Mouse (Mus musculus) thymus, adult 2 months (tissue): ENCODE results near the gene Slc2a12.

ENCODE experiments used
- CTCF ChIP-seq: fragments of 200-500 bp; IDR thresholded peaks from 2 replicates; pipeline ENCODE4 v1.5.1; 2012; ENCODE audit warnings: mild to moderate bottlenecking, control low read depth, low read length, moderate library complexity, borderline replicate concordance; ENCODE audit not compliant: control insufficient read depth, poor library complexity, insufficient read depth; ENCODE audit errors: extremely low read depth
- POLR2A ChIP-seq: fragments of 200-500 bp; IDR thresholded peaks from 2 replicates; pipeline ENCODE4 v1.6.1; 2012; ENCODE audit warnings: mild to moderate bottlenecking, low read length, control low read depth, moderate library complexity; ENCODE audit not compliant: control insufficient read depth, poor library complexity, insufficient read depth; ENCODE audit errors: extremely low read depth

DNA sequence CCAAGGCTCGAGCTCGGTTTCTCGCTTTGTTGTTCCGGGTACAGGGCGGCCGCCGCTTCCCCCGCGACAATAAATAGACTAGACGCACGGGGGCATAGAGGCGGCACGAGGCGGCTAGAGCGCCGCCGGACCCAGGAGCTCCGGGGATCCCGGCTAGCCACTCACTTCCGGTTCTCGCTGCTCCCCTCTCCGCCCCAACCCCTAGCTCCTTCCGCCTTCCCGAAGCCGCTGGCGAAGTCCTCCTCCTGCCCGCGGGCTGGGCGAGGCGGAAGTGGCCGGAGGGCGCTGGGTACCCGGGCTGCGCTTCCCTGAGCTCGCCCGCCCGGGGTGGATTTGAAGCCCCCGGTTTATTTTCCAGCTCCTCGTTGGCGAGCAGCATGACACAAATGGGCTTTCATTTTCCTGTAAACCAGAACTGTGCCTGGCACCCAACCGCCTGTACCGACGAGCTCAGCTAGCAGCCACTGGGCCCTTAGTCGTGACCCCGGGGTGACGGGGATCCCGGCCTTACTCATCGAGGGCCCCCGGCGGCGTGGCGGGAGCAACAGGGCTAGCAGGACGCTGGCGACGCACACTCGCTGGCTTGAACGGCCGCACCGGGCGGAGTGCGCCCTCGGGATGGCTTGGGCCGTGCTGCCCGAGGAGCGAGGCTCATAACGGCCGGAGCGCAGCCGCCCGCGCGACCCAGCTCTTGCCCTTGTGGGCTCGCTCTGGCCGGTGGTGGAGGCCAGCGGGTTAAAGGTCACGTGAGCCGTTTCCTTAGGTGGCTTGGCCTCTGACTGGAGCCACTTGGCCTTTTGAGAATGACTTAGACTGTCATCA, 86.7 kb downstream of the Slc2a12 start, which contains the start of gene Tbpl1:
- TF ChIP-seq POLR2A (peak; percentile 97), CTCF (no peak)
